Mouse (Mus musculus) lung, adult 2 months (tissue): ENCODE data around the gene L3mbtl1.

Experiments
- CTCF ChIP-seq: fragments of 200-500 bp; IDR thresholded peaks from 2 replicates; pipeline ENCODE4 v1.5.1; 2011; ENCODE audit warnings: mild to moderate bottlenecking, low read length, control low read depth; ENCODE audit not compliant: insufficient read depth
- POLR2A ChIP-seq: fragments of 200-500 bp; IDR thresholded peaks from 2 replicates; pipeline ENCODE4 v1.6.1; 2011; ENCODE audit warnings: low read depth, mild to moderate bottlenecking, control low read depth, low read length, borderline replicate concordance; ENCODE audit errors: extremely low read depth

DNA sequence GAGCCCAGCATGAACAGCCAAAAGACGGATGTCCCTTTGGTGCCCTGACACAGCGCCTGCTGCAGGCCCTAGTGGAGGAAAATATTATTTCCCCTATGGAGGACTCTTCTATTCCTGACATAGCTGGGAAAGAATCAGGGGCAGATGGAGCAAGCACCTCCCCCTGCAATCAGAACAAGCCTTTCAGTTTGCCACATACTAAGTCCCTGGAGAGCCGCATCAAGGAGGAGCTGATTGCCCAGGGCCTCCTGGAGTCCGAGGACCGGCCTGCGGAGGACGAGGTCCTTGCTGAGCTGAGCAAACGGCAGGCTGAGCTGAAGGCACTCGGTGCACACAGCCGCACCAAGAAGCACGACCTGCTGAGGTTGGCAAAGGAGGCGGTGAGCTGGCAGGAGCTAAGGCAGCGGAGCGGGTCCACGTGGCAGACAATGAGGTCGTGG lies 35.2 kb upstream of the L3mbtl1 start:
- TF ChIP-seq POLR2A: no peak
- no peak for TF ChIP-seq CTCF
